Mouse (Mus musculus) cerebellum, adult 2 months (tissue): ENCODE data around the gene Gabarapl1. TPM values are rescaled to one million over a fixed set of nuclear protein-coding genes. Genes with fewer than 3 reads are reported as not detected.

ENCODE experiments used
- DNase-seq, 2 experiments: peaks; one replicate each; pipeline ENCODE4 v3.0.0; 2021
- H3K27ac ChIP-seq: fragments of 200-500 bp; 2 replicates; pipeline ENCODE4 v1.5.1; 2012; ENCODE audit warnings: low read length, control low read depth, inconsistent platforms; ENCODE audit not compliant: insufficient read depth
- H3K27me3 ChIP-seq: fragments of 200-500 bp; 2 replicates; pipeline ENCODE4 v1.6.1; 2012; ENCODE audit warnings: inconsistent platforms, mild to moderate bottlenecking, low read length, moderate library complexity; ENCODE audit not compliant: control insufficient read depth, insufficient read depth
- H3K4me1 ChIP-seq: fragments of 200-500 bp; 2 replicates; pipeline ENCODE4 v1.6.1; 2011; ENCODE audit warnings: low read length; ENCODE audit not compliant: control insufficient read depth, insufficient read depth
- H3K4me3 ChIP-seq: fragments of 200-500 bp; replicated peaks from 2 replicates; pipeline ENCODE3; 2011; ENCODE audit warnings: mild to moderate bottlenecking, low read depth, low read length, control low read depth; ENCODE audit not compliant: insufficient read depth
- CTCF ChIP-seq: fragments of 200-500 bp; IDR thresholded peaks from 2 replicates; pipeline ENCODE4 v1.5.1; 2011; ENCODE audit warnings: low read depth, mild to moderate bottlenecking, control low read depth, low read length, moderate library complexity, borderline replicate concordance; ENCODE audit not compliant: insufficient read depth
- POLR2A ChIP-seq: fragments of 200-500 bp; IDR thresholded peaks from 2 replicates; pipeline ENCODE4 v1.6.1; 2011; ENCODE audit warnings: low read length, control low read depth, borderline replicate concordance; ENCODE audit not compliant: insufficient read depth
- WGBS: fragments of 180-500 bp; shearing (Covaris S2); methylation state at CpG from one replicate; pipeline ENCODE4 v1.1.7; 2018; 5-methylcytosine and 5-hydroxymethylcytosine counted together
- polyA plus RNA-seq: library from polyadenylated mRNA; depleted of rRNA; stranded (reverse); fragments of >200 nt; gene quantifications from 2 replicates; pipeline ENCODE4 v1.2.3, GENCODE M21; 2012

The Gabarapl1 gene
- polyA plus RNA-seq, 1 experiment: 434 TPM

DNA sequence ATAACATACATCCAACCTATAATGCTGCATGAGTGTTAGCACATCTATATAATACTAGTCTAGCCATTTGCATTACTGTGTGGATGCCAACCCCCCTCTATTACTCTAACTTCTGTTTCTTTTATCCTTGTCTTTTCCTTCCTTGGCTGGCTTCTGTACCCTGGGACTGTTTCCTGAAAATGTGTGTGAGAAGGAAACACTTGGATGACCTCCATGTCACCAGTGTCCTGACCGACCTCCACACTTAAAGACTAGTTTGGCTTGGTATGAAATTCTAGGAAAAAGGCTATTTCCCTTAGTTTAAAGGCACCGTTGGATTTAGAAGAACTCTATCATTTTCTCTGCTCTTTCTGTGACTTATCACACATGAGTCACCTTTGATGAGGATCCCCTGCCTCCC is 5.5 kb upstream of the Gabarapl1 start:
- peaks cover 3% of the 10 kb centered on the region; the same call in 1 of the 2 replicates for H3K4me1 ChIP-seq
- 86% methylated on average over 2 of the region's 2 CpGs for whole genome bisulfite sequencing
- H3K27me3 ChIP-seq: no peaks in the 10 kb centered on the region; the same call in 1 of the 2 replicates
- no peak overlapping the region for H3K4me3 ChIP-seq
- no peak for DNase-seq
- H3K27ac ChIP-seq: no peak overlapping the region
- TF ChIP-seq CTCF: no peak
- TF ChIP-seq POLR2A: no peak

DNA sequence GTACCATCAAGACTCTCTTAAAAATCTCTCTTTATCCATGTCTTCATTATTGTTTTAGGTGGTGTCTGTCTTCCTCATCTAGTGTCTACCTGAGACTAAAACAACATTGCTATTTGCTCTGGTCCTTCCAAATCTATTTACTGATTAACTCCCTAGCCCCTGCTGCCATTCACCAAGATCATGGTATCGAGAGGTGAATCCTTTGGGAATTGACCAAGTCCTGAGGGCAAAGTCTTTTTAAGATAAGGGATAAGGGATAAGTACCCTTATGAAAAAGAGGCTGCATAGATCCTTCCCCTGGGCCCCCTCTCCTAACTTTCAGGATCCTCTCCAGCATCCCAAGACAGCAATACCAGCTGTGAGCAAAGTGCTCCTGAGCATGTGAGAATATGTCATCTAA is 3.4 kb upstream of the Gabarapl1 start:
- Histone ChIP-seq H3K27me3 (no peaks in the 10 kb centered on the region; the same call in 1 of the 2 replicates), H3K4me3 (no peak overlapping the region), H3K27ac (no peak overlapping the region), H3K4me1 (peaks cover 5% of the 10 kb centered on the region)
- no peak for TF ChIP-seq CTCF
- TF ChIP-seq POLR2A: no peak
- no peak for DNase-seq
- WGBS: 94% methylated on average over 1 of the region's 1 CpGs

DNA sequence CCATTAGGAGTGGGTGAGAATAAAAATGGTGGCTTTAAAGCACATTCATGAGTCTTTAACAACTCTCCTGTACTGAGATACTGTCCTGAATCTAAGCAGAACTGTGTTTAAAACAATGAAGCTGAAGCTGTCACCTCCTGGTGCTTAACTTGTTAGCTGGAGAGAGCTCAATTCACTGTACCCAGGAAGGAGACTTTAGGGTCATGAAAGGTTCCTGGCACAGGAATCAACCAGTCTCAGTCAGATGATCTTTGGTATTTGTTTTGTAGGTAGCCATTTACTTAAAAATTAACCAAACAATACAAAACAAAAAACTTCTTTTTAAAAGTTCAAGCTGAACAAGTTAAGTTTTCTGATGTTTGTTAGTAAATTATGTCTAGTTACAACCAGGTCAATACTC is 2.7 kb upstream of the Gabarapl1 start:
- no peak for DNase-seq
- Histone ChIP-seq H3K27ac (no peak overlapping the region), H3K4me3 (no peak overlapping the region), H3K27me3 (no peaks in the 10 kb centered on the region; the same call in 1 of the 2 replicates), H3K4me1 (peaks cover 5% of the 10 kb centered on the region)
- no peak for TF ChIP-seq CTCF
- no peak for TF ChIP-seq POLR2A

DNA sequence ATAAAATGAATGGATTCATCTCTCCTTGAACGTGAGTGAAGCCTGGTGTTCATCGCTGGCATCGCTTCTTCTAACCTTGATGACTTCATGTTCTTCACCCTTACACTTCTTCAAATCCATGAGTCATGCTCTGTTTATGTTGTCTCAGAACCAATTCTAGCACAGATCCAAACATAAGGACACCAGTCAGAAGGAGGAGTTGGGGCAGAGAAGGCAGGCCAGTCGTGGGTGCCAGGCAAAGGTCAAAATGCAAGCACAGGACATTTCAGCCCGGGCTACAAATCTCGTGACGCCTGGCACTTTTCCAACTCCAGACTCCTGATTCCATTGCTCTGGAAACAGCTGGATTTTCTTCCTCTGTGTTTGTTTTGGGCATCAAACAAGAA is 411 bp upstream of the Gabarapl1 start:
- 24% methylated on average over 7 of the region's 7 CpGs for WGBS
- H3K4me1 ChIP-seq: peaks cover 5% of the 10 kb centered on the region
- no peak for TF ChIP-seq POLR2A
- TF ChIP-seq CTCF: no peak
- H3K27ac ChIP-seq: peak overlapping the region; percentile 43; the same call in 1 of the 2 replicates
- DNase-seq: peak; percentile 56 to 58
- H3K4me3 ChIP-seq: peak overlapping the region; percentile 96
- H3K27me3 ChIP-seq: no peaks in the 10 kb centered on the region

DNA sequence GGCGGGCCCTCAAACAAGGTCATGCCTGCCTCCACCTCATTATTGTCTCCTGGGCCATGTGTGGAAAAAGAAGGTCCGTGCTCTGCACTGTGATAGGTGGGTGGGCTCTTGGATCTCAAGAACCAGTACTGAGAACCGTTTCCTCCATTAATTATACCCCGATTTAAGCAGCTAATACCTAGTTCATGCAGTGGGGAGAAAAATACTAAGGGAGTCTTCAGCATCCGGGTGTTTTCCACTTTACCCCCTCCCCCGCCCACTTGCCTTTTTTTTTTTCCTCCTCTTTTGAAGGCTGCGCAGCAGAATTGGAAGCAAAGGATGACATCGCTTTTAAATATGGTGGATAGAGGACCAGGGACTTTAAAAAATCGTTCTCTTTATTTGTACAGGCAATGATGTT is 1.1 kb downstream of the Gabarapl1 start:
- peaks cover 5% of the 10 kb centered on the region for H3K4me1 ChIP-seq
- H3K27me3 ChIP-seq: no peaks in the 10 kb centered on the region
- H3K4me3 ChIP-seq: peak overlapping the region; percentile 96
- H3K27ac ChIP-seq: peak overlapping the region; percentile 78; the same call in 1 of the 2 replicates
- peak; percentile 40 to 43 for DNase-seq
- WGBS: 1% methylated on average over 9 of the region's 9 CpGs
- no peak for TF ChIP-seq CTCF
- no peak for TF ChIP-seq POLR2A

DNA sequence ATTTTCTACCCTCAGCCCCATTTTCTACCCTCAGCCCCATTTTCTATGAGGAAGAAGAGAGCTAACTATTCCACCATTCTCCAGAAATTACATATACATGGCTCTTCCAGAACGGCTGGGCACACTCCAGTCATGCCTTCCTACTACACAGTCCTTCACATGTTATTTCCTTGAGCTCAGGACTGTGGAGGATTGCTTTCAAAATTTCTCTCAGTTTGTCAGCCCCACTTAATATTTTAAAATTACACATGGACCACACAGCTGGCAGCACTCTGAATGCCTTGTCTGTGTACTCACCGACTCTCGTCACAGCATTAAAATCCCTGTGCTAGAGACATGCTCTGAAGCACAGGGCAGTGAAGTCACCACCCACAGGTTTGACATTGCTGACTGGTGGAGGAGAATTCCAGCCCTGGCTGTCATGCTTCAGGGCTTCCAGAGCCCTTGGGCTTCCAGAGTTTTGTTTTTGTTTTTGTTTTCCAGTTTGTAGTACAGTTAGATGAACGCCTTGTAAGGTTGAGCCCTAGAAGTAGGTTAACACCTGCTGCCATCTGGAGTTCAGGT is 1.7 kb downstream of the Gabarapl1 start:
- Histone ChIP-seq H3K27me3 (no peaks in the 10 kb centered on the region), H3K4me3 (peak overlapping the region; percentile 96), H3K27ac (no peak overlapping the region), H3K4me1 (peaks cover 5% of the 10 kb centered on the region)
- peak in 1 of 2 experiments; percentile 10 for DNase-seq
- WGBS: 7% methylated on average over 4 of the region's 4 CpGs
- TF ChIP-seq POLR2A (no peak), CTCF (no peak)

DNA sequence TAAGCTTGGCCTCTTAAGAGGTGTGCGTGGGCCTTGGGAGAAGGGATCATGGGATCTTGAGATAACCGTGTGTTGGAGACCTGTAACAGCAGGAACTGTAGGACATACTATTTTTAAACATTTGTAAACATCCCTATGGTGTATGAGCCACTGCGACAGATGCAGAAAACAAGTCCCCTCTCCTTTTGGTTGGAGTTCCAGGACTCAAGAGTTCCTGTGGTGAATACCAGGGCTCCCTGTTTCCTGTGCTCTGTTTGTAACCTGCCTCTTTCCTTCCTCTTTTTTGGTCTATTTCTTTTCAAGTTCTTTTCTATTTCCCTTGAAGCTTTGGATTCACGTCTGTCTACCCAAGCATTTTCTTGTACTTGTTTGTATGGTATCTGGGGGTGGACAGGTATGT is 2.8 kb downstream of the Gabarapl1 start:
- H3K27ac ChIP-seq: no peak overlapping the region
- peaks cover 5% of the 10 kb centered on the region for H3K4me1 ChIP-seq
- TF ChIP-seq CTCF: no peak
- DNase-seq: no peak
- H3K27me3 ChIP-seq: no peaks in the 10 kb centered on the region
- WGBS: 52% methylated on average over 4 of the region's 4 CpGs
- peak overlapping the region; percentile 7 for H3K4me3 ChIP-seq

DNA sequence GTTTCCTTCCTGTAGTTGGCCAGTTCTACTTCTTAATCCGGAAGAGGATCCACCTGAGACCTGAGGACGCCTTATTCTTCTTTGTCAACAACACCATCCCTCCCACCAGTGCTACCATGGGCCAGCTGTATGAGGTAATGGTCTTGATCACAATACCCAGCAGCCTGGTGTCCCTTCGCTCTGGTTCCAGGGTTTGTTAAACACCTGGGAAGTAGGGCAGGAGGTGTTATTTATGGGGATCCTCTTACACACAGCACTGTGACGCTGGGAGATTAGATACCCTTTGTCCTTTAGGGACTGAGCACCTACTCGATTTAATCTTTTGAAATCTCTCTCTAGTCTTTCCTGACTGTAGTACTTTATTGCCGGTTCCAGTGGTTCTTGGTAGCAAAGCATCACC is 5.6 kb downstream of the Gabarapl1 start:
- H3K4me1 ChIP-seq: no peaks in the 10 kb centered on the region; the same call in none of the 2 replicates
- DNase-seq: no peak
- no peak overlapping the region for H3K4me3 ChIP-seq
- TF ChIP-seq POLR2A (no peak), CTCF (no peak)
- no peaks in the 10 kb centered on the region for H3K27me3 ChIP-seq
- WGBS: 91% methylated on average over 6 of the region's 6 CpGs
- no peak overlapping the region for H3K27ac ChIP-seq

DNA sequence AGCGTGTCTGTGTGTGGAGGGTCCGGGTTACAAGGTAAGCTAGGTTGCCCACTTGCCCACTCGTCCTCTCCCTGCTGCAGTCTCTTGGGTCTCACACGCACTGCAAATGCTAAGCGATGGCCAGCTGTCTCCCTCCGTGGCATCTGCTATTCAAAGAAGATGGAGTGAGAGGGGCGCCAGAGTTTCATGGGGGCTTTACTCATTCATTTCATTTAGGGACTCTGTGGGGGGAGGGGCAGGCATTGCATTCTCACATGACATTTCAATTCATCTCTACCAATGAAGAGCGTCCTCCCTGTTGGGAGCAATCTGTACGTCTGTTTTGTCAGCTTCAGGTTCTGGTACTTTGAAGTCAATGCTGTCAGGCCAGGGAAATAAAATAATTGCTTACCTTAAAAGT is 9.0 kb downstream of the Gabarapl1 start:
- Histone ChIP-seq H3K27ac (no peak overlapping the region), H3K4me3 (no peak overlapping the region), H3K27me3 (no peaks in the 10 kb centered on the region), H3K4me1 (no peaks in the 10 kb centered on the region; the same call in none of the 2 replicates)
- DNase-seq: no peak
- 43% methylated on average over 9 of the region's 9 CpGs for WGBS
- no peak for TF ChIP-seq POLR2A
- TF ChIP-seq CTCF: no peak
